ENCODE assay signal across 18 mouse cellular contexts in the genomic region with DNA sequence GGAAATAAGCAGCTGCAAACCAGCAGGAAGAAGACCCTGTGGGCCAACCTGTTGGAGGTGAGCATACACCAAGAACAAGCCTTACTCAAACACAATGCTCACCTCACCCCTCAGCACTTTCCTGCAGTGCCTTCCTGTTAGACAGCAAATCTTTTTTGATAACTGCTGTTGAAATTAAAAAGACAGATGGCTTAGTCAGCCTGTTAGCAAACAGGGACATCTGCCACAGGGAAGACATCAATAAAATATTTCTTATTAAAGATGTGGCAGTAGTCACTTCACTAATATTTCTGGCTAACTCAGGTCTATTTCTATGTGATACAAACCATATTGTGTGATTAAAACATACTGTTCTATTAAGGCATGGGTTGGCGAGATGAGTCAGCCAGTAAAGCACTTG.
"Had no signal": no experiment of that assay in that cellular context is flagged by ENCODE, and none has a peak within 500 bp of the region (broad histone marks: within the 10 kb centered on the region; RNA-seq: fewer than 3 reads in every experiment).

No protein-coding gene starts in this region.

- H3K9me3 ChIP-seq: midbrain, embryonic 10.5 days; midbrain, embryonic 12.5 days; neural tube, embryonic 13.5 days; neural tube, embryonic 15.5 days had no signal

- H3K9ac ChIP-seq: lung, embryonic 14.5 days; midbrain, embryonic 12.5 days; neural tube, embryonic 13.5 days; neural tube, embryonic 15.5 days had no signal

- H3K4me2 ChIP-seq: lung, embryonic 14.5 days; midbrain, embryonic 12.5 days; neural tube, embryonic 13.5 days; neural tube, embryonic 15.5 days had no signal

- DNase-seq: lung, embryonic 14.5 days; lung, postnatal 10 days; lung, postnatal 4 days; midbrain, embryonic 14.5 days; retina, postnatal 1 day; right cerebral cortex, adult 18-20 months; right cerebral cortex, postnatal 25 days; right cerebral cortex, postnatal 4 days; spleen, adult 18-20 months; thymus, adult 18-20 months; thymus, postnatal 14 days; thymus, postnatal 36 days had no signal

- H3K27ac ChIP-seq: midbrain, embryonic 10.5 days; midbrain, embryonic 12.5 days; neural tube, embryonic 13.5 days; neural tube, embryonic 15.5 days had no signal

- ATAC-seq: midbrain, embryonic 16.5 days had no signal

- H3K4me1 ChIP-seq: midbrain, embryonic 10.5 days; midbrain, embryonic 12.5 days; neural tube, embryonic 13.5 days; neural tube, embryonic 15.5 days had no signal

- H3K27me3 ChIP-seq: midbrain, embryonic 12.5 days; neural tube, embryonic 13.5 days; neural tube, embryonic 15.5 days had no signal

- H3K4me3 ChIP-seq: midbrain, embryonic 10.5 days; midbrain, embryonic 12.5 days; myocyte; neural tube, embryonic 13.5 days; neural tube, embryonic 15.5 days had no signal
